Mouse (Mus musculus): ENCODE measurements around the gene Lnx2. TPM values are rescaled to one million over a fixed set of nuclear protein-coding genes. Genes with fewer than 3 reads are reported as not detected.

The Lnx2 gene
- polyA plus RNA-seq, 1 experiment: 22.2 TPM

- DNase-seq (ENCODE audit: low read depth): no peak
These were observed 24.2 kb downstream of the Lnx2 start for GRCm38 (mm10) chr5:147052309-147052558.

GRCm38 (mm10) chr5:147051500-147052308 is 24.7 kb downstream of the Lnx2 start:
- no peak for DNase-seq (ENCODE audit: low read depth)

DNA sequence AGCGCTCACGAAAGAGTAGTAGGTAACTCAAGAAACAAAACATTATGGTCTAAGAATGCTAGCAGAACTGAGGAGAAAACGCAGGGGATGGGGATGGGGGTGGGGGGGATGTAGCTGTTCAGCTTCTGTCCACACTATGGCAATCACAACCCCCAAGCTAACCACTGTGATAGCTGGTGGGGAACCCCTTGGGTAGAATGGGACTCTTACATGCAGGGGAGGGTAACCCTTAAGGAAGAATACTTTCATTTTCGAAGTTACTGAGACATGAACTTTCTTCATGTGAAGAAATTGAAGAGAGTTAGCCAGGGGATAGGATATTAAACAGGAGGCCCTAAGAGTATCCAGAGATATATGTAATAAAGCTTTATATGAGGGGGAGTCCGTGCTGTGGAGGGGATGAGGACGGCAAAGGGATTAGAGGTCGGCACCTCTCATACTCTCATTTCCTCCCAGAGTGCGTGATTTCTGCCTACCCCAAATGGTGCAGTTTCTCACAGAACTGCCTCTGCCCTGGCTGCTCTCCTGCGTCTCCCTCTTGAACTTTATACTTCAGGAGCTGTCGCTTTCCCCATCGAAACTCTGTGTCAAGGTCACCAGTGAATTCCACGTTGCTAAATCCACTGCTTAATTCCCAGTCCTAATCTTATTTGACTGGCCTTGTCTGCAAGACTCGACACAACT is 25.4 kb downstream of the Lnx2 start:
- DNase-seq (ENCODE audit: low read depth): no peak

- no peak for DNase-seq (ENCODE audit: low read depth)
These were observed 26.7 kb downstream of the Lnx2 start for GRCm38 (mm10) chr5:147049544-147050209.

- DNase-seq (ENCODE audit: low read depth): no peak
These were observed 30.5 kb downstream of the Lnx2 start for GRCm38 (mm10) chr5:147045929-147046328.

- DNase-seq (ENCODE audit: low read depth): no peak
These were observed 31.1 kb downstream of the Lnx2 start for GRCm38 (mm10) chr5:147045311-147045710.

DNA sequence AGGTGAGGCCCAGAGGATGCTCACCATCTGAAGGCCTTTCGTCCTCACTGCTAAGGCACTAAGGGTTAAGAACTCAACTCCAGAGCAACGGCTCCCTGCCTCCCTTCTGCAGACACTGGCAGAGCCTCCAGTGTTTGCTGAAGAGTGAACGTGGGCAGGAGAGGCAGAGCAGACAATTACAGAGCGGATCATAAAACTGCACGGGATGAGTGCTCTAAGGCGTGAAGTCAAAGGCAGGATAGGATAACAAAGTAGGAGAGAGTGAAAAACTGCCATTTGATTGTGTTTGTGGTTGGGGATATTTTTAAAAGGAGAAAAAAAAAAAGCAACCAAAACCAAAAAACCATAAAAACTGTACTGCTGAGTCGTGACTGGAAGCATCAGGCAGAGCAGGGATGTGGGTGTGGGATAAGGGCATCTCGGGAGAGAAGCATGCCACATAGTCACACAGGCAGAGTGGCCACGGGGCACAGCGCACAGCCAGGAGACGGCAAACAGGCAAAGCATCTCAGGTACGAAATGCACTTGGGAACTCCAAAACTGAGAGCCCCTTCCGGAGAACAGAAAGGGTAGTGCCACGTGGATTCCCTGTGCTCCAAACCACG is 33.0 kb downstream of the Lnx2 start:
- DNase-seq (ENCODE audit: low read depth): no peak

DNA sequence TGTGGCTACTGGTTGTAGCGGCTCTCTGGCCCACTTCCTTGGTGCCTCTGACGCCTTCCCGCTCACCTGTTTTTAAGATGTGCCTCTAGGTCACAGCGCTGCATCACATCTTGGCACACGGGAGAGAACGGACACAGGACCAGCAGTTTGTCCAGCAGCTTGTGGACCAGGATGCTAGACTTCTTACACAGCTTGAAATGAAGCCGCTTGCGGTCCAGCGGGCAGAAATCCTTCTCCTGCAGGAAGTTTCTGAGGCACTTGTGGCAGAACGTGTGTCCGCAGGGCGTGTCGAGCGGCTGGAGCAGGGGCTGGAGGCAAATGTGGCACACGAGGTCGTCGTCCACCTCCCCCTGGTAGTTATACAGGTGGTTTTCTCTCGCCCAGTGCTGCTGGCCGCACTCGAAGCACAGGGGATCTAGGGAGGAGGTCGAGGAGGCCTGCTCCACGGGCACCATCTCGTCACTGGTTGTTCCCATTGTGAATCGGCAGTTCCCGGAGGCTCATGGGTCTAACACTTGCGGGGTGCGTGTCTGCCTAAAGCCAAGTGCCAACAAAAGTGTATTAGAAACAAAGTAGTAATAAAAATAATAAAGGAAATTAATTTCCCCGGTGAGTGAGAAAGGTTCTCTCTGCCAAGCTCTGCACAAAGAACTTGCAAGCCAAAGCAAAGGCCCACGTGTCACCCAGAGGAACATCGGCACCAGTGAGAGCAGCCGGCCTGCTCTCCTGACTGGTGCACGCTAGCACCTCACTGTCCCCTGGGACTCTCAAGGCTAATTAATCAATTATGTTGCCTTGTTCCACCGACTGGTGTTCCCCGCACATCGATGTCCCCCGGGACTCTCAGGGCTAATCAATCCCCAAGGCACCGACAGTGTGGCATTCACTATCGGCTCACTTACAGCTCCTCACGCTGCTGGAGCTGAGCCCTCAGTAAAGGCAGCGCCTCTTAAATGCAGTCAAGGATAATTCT is 34.1 kb downstream of the Lnx2 start:
- DNase-seq (ENCODE audit: low read depth): no peak

DNA sequence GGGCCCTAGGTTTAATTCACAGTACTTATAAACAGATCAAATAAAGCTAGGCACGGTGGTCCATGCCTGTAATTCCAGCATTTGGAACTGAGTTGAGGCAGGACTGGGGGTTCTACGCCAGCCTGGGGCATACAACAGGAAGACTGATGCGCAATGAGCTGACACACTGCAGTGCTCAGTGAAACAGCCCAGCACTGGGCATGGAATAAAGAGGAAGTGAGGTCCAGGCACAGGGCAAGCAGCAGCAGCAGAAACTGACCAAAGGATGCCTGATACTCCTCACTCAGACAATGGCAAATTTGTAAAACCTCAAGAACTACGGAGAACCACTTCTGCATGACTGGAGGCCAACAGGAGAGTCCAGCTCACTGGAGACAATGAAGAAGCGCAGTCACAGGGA is 37.0 kb downstream of the Lnx2 start:
- DNase-seq (ENCODE audit: low read depth): no peak

- DNase-seq (ENCODE audit: low read depth): no peak
These were observed 38.8 kb downstream of the Lnx2 start for GRCm38 (mm10) chr5:147037601-147038000.

- no peak for DNase-seq (ENCODE audit: low read depth)
These were observed 39.7 kb downstream of the Lnx2 start for GRCm38 (mm10) chr5:147036661-147037060.

DNA sequence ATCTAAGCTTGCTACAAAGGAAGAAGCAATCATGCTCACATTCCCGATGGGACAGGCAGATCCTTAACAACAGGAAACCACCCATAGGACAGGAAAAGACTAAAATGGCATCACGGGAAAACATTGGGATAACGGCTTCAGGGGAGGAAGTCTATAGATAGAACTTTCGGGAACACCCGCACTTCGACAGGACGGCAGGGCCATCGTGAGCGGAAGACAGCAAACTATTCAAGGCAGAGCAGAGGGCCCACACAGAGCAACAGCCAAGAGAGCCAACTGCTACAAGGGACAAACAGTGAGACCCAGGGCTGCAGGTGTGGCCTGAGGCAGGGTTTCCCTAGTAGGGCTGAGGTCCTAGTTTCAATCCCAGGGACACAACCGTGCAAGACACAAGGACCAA is 40.4 kb downstream of the Lnx2 start:
- no peak for DNase-seq (ENCODE audit: low read depth)

GRCm38 (mm10) chr5:147035301-147035700 is 41.1 kb downstream of the Lnx2 start:
- DNase-seq (ENCODE audit: low read depth): no peak

DNA sequence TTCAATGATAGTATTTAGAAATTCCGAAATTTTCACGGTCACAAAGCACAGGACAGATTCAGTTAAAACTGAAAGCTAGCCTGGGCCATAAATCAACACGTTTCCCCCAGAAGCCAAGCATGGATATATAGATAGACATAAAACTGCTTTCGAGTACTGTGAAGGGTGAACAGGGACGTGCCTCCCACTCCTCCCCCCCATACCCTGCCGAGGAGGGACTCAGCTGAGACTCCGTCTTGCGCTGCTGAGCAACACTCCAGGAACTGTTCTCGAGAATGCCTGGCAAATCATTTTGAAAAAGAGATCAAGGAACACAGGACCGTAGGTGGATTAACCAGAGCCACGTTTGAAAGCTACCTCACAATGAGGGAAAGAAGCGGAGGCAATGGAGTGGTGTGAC is 42.1 kb downstream of the Lnx2 start:
- DNase-seq (ENCODE audit: low read depth): no peak

GRCm38 (mm10) chr5:147033155-147033554 is 43.2 kb downstream of the Lnx2 start:
- DNase-seq (ENCODE audit: low read depth): no peak

- no peak for DNase-seq (ENCODE audit: low read depth)
These were observed 45.1 kb downstream of the Lnx2 start for GRCm38 (mm10) chr5:147031281-147031680.

DNA sequence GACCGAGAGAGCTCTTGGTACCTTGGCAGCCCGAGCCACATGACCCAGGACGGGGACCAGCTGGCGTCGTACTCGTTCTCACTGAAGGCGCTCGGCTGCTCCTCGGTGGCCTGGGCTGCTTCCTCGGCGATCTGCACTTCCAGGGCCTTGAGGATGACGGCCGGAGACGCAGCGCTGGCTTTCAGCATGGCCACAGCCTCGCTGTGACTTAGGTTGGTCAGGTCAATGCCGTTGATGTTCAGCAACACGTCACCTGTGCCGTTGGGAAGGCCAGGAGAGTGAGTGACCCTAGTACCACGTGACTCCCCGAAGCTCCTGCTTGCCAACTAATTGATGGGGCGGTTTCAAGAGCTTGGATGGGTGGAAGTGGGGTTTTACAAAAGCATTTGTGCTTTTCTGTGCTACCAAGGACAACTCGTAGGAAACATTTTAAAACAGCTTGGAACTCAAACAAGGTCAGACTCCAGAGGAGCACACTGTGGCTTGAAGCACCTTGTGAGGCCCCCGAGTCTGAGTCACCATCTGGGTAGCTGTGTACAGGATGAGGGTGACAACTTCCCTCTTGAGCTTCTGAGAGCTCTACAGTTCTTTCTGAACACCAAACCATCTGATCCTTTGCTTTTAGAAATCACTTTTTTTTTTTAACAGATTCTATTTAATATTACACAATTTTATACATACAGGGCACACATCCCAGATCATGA is 51.9 kb downstream of the Lnx2 start:
- no peak for DNase-seq (ENCODE audit: low read depth)

DNA sequence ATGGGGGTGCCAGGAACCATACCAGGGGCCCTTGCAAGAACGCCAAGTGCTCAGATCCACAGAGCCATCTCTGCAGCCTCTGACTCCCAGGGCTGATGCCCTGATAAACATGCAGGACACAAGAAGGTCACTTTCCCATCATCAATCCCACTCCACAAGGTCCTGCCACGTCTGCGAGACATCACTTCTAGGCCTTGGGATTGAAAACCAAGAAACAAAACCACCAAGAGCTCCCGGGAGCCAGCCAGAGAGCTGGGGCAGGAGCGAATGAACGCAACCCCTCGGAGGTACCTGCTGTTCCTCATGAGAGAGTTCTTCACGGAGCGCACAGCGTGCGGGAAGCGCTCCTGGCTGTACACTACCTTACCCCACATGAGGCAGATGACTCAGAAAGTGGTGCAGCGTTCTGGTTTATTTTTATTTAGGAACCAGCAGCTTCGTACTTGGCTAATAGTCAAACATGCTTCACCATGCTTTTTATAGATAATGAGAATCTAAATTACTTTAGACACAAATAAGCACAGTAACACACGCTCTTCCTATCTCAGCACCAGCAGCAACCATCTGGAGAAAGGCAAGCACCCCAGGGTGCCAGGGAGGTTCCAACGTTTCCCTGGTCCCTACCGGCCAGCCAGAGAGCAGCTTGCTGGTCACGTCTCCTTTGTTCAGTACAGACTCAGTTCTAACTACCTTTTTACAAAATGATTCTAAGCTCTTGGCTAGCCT is 53.0 kb downstream of the Lnx2 start:
- DNase-seq (ENCODE audit: low read depth): no peak

DNA sequence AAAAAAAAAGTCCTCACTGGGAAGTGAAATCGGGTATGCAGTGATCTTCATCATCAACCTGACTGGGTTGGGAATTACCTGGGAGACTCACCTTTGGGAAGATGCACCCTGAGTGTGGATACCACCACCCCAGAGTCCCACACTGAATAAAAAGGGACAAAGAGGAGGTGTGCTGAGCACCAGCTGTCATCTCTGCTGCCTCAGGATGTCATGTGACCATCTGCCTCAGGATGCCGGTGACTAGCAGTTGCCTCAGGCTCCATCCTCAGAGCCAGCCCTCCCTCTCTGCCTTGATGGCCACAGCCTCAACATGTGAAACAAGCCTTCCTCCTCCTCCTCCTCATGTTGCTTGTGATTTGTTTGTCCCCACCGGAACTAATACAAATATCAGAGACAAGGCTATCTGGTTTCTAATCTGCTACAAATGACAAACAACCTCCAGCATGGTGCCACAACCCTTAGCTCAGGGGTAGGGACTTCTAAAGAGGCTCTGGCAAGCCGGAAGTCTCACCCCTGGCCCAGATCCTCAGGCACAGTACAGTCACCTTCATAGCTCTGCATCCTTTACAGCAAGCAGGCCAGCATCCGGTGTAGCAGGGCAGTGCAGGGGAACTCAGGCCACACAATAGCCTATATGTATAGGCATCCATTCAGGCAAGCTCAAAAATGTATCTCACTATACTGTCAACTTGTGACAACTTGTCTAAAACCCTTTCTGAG is 54.7 kb downstream of the Lnx2 start:
- DNase-seq (ENCODE audit: low read depth): no peak

DNA sequence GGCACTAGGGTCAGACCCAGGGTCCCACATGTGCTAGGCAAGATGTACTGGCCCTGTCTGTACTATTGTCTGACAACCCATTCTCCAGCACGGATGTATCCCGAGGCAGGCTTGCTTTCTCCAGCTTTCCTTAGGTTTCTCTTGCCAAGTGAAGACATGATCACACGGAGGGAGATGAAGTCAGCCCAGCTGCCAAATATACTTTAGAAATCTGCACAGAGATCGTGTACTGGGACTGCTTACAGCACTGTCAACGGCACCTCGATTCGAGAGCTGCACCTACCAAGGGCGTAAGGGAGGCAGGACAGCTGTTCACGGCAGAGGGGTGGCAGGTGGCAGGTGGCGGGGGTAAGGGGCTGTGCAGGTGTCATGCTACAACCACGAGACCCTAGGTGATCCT is 55.8 kb downstream of the Lnx2 start:
- no peak for DNase-seq (ENCODE audit: low read depth)
